Comparison of ENCODE assay signal across 21 mouse cellular contexts in the genomic region with DNA sequence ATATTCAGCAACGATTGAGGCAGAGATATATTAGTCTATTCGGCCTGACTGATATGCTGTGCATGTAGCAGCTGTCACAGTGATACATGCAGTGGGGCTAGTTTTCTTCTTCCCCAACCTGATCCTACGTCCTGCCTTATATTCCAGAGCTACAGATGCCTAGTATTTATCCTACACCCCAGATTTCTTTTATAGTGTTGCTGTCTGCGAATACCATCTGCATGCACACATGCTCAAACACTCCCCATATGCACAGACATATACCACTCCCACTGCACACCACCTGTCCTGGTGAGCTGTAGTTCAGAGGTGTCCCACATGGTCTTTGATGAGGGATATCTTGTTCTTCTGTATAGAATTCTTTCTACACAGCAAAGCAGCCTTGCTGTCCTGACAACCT.
DNase-seq lines count a peak whose midpoint lies in the region; ATAC-seq and TF ChIP-seq lines count a peak whose summit lies in the region.
"Had no signal": no experiment of that assay in that cellular context is flagged by ENCODE, and none has a peak within 500 bp of the region (broad histone marks: within the 10 kb centered on the region; RNA-seq: fewer than 3 reads in every experiment).

No protein-coding gene starts in this region.

- H3K9me3 ChIP-seq in forebrain, embryonic 14.5 days (replicated peaks; ENCODE audit: control insufficient read depth, low read length), result no peaks in the 10 kb centered on the region
- H3K9me3 ChIP-seq in forebrain, embryonic 11.5 days (ENCODE audit: control insufficient read depth, low read length), result no peaks in the 10 kb centered on the region
- H3K9me3 ChIP-seq in liver, embryonic 12.5 days (replicated peaks), result no peaks in the 10 kb centered on the region
- H3K9me3 ChIP-seq: hindbrain, embryonic 12.5 days; midbrain, embryonic 10.5 days; neural tube, embryonic 15.5 days had no signal

- H3K27me3 ChIP-seq in forebrain, embryonic 14.5 days (replicated peaks; ENCODE audit: control insufficient read depth, insufficient read depth, low read length), result no peaks in the 10 kb centered on the region
- H3K27me3 ChIP-seq in forebrain, embryonic 11.5 days (ENCODE audit: control insufficient read depth, insufficient read depth, low read length), result no peaks in the 10 kb centered on the region
- H3K27me3 ChIP-seq in liver, embryonic 12.5 days (replicated peaks), result no peaks in the 10 kb centered on the region
- H3K27me3 ChIP-seq: hindbrain, embryonic 12.5 days; neural tube, embryonic 15.5 days had no signal

- H3K4me3 ChIP-seq in forebrain, embryonic 14.5 days (ENCODE audit: low read depth, low read length), result no peak overlapping the region
- H3K4me3 ChIP-seq in forebrain, embryonic 11.5 days (ENCODE audit: low read depth, low read length), result no peak overlapping the region
- no peak overlapping the region for H3K4me3 ChIP-seq in layer of hippocampus, adult 2 months
- no peak overlapping the region for H3K4me3 ChIP-seq in liver, embryonic 12.5 days
- H3K4me3 ChIP-seq: heart, adult 2 months; hindbrain, embryonic 12.5 days; midbrain, embryonic 10.5 days; neural tube, embryonic 15.5 days had no signal

- TF ChIP-seq CTCF in layer of hippocampus, adult 2 months (conservative IDR thresholded peaks at IDR 0.05), result no peak

- no peak overlapping the region for H3K4me2 ChIP-seq in forebrain, embryonic 14.5 days (ENCODE audit: low read length)
- H3K4me2 ChIP-seq in forebrain, embryonic 11.5 days (ENCODE audit: low read depth, low read length, severe bottlenecking), result no peak overlapping the region
- no peak overlapping the region for H3K4me2 ChIP-seq in liver, embryonic 12.5 days
- H3K4me2 ChIP-seq: hindbrain, embryonic 12.5 days; liver, embryonic 11.5 days; neural tube, embryonic 15.5 days had no signal

- no peak overlapping the region for H3K9ac ChIP-seq in forebrain, embryonic 14.5 days (ENCODE audit: low read length)
- H3K9ac ChIP-seq in forebrain, embryonic 11.5 days (ENCODE audit: low read length), result no peak overlapping the region
- H3K9ac ChIP-seq in liver, embryonic 12.5 days, result no peak overlapping the region
- H3K9ac ChIP-seq: hindbrain, embryonic 12.5 days; neural tube, embryonic 15.5 days had no signal

- H3K36me3 ChIP-seq in forebrain, embryonic 14.5 days (ENCODE audit: control insufficient read depth, insufficient read depth, low read length), result no peaks in the 10 kb centered on the region
- no peaks in the 10 kb centered on the region for H3K36me3 ChIP-seq in forebrain, embryonic 11.5 days (ENCODE audit: control insufficient read depth, insufficient read depth, low read length)
- H3K36me3 ChIP-seq in liver, embryonic 12.5 days, result no peaks in the 10 kb centered on the region
- H3K36me3 ChIP-seq: hindbrain, embryonic 12.5 days; midbrain, embryonic 10.5 days; neural tube, embryonic 15.5 days had no signal

- peak; percentile 61 for ATAC-seq in forebrain, embryonic 14.5 days
- ATAC-seq in forebrain, embryonic 11.5 days (replicated peaks; ENCODE audit: low FRiP score), result no peak
- no peak for ATAC-seq in liver, embryonic 12.5 days
- ATAC-seq: CD4-positive, CD25-positive, alpha-beta regulatory T cell, adult 4 months; intestine, postnatal 0 days had no signal

- H3K27ac ChIP-seq in forebrain, embryonic 14.5 days (ENCODE audit: low read depth, low read length), result no peak overlapping the region
- no peak overlapping the region for H3K27ac ChIP-seq in forebrain, embryonic 11.5 days (ENCODE audit: low read depth, low read length)
- no peak overlapping the region for H3K27ac ChIP-seq in layer of hippocampus, adult 2 months
- H3K27ac ChIP-seq in liver, embryonic 12.5 days, result no peak overlapping the region
- H3K27ac ChIP-seq: heart, adult 2 months; hindbrain, embryonic 12.5 days; midbrain, embryonic 10.5 days; neural tube, embryonic 15.5 days had no signal

- DNase-seq in forebrain, embryonic 14.5 days (ENCODE audit: low spot score), result no peak
- no peak for DNase-seq in forebrain, embryonic 11.5 days (ENCODE audit: low spot score)
- peak; percentile 12 to 16 for DNase-seq in layer of hippocampus, adult 8-10 months (ENCODE audit: low spot score in 2 of 2)
- DNase-seq in layer of hippocampus, adult 2 months (ENCODE audit: low spot score in 2 of 2), result no peak
- peak; percentile 14 for DNase-seq in right cerebral cortex, postnatal 25 days
- no peak for DNase-seq in right cerebral cortex, postnatal 14 days
- DNase-seq: adrenal gland, postnatal 25 days; cerebellum, adult 11 months; gastrocnemius, postnatal 25 days; heart, adult 2 months; kidney, postnatal 25 days; lung, adult 18-20 months; lung, postnatal 10 days; spleen, adult 18-20 months had no signal

- 82% methylated on average over 4 of the region's 4 CpGs for WGBS in forebrain, embryonic 14.5 days
- 95% methylated on average over 4 of the region's 4 CpGs for WGBS in forebrain, embryonic 11.5 days
- 59% methylated on average over 4 of the region's 4 CpGs for WGBS in liver, embryonic 12.5 days (ENCODE audit: insufficient replicate concordance)

- no peaks in the 10 kb centered on the region for H3K4me1 ChIP-seq in forebrain, embryonic 14.5 days (ENCODE audit: control insufficient read depth, insufficient read depth, low read length)
- H3K4me1 ChIP-seq in forebrain, embryonic 11.5 days (replicated peaks; ENCODE audit: control insufficient read depth, insufficient read depth, low read length), result no peaks in the 10 kb centered on the region
- no peaks in the 10 kb centered on the region for H3K4me1 ChIP-seq in liver, embryonic 12.5 days
- H3K4me1 ChIP-seq: neural tube, embryonic 15.5 days had no signal

Comparison
In these comparisons a context has a peak if more than half of its experiments do, and no peak if none do; other contexts are left out.
1. DNase-seq: peak in layer of hippocampus, adult 8-10 months (2 of 2) and right cerebral cortex, postnatal 25 days (single experiment); none in forebrain, embryonic 14.5 days (single experiment), forebrain, embryonic 11.5 days (single experiment), layer of hippocampus, adult 2 months (0 of 2) and right cerebral cortex, postnatal 14 days (single experiment).